Mouse (Mus musculus): ENCODE measurements around the gene Chst3. TPM values are rescaled to one million over a fixed set of nuclear protein-coding genes. Genes with fewer than 3 reads are reported as not detected.

Chst3 gene
- total and polyA plus RNA-seq, 3 experiments = 4.4 to 12.2 (median 7.5) TPM

Other genes with a start within 250 kb of the Chst3 start
- 18.1 and 25.4 TPM in 2 replicates for gene Ascc1, start 216.5 kb downstream of the Chst3 start, total RNA-seq (2012; rRNA removed)
- gene Ascc1, start 216.5 kb downstream of the Chst3 start, total RNA-seq (2014; rRNA removed) = 20.1 and 21.0 TPM in 2 replicates
- gene Ascc1, start 216.5 kb downstream of the Chst3 start, polyA plus RNA-seq (2012; ENCODE audit: insufficient read length, low read depth) = 25.5 and 30.7 TPM in 2 replicates
- gene Anapc16, start 216.1 kb downstream of the Chst3 start, total RNA-seq (2012; rRNA removed) = 66.4 and 67.6 TPM in 2 replicates
- 64.9 and 65.3 TPM in 2 replicates for gene Anapc16, start 216.1 kb downstream of the Chst3 start, total RNA-seq (2014; rRNA removed)
- gene Anapc16, start 216.1 kb downstream of the Chst3 start, polyA plus RNA-seq (2012; ENCODE audit: insufficient read length, low read depth) = 43.9 and 50.8 TPM in 2 replicates
- 0.08 and 0.13 TPM in 2 replicates for gene Spock2, start 113.0 kb downstream of the Chst3 start, total RNA-seq (2012; rRNA removed)
- gene Spock2, start 113.0 kb downstream of the Chst3 start, total RNA-seq (2014; rRNA removed) = not detected in 2 replicates
- gene Spock2, start 113.0 kb downstream of the Chst3 start, polyA plus RNA-seq (2012; ENCODE audit: insufficient read length, low read depth) = 0.10 and 0.11 TPM in 2 replicates
- 300 and 318 TPM in 2 replicates for gene Psap, start 58.4 kb upstream of the Chst3 start, total RNA-seq (2012; rRNA removed)
- gene Psap, start 58.4 kb upstream of the Chst3 start, total RNA-seq (2014; rRNA removed) = 223 and 251 TPM in 2 replicates
- 465 and 470 TPM in 2 replicates for gene Psap, start 58.4 kb upstream of the Chst3 start, polyA plus RNA-seq (2012; ENCODE audit: insufficient read length, low read depth)
- gene Vsir, start 127.6 kb upstream of the Chst3 start, total RNA-seq (2012; rRNA removed) = 9.5 and 10.5 TPM in 2 replicates
- 5.5 and 6.3 TPM in 2 replicates for gene Vsir, start 127.6 kb upstream of the Chst3 start, total RNA-seq (2014; rRNA removed)
- gene Vsir, start 127.6 kb upstream of the Chst3 start, polyA plus RNA-seq (2012; ENCODE audit: insufficient read length, low read depth) = 3.6 and 4.7 TPM in 2 replicates
- not detected in 2 replicates for gene Gm17455, start 180.5 kb upstream of the Chst3 start, total RNA-seq (2012; rRNA removed)
- gene Gm17455, start 180.5 kb upstream of the Chst3 start, total RNA-seq (2014; rRNA removed) = not detected in 2 replicates
- gene Gm17455, start 180.5 kb upstream of the Chst3 start, polyA plus RNA-seq (2012; ENCODE audit: insufficient read length, low read depth) = not detected in 2 replicates